Mouse (Mus musculus) erythroblast, adult 5-6 weeks (primary cell): ENCODE measurements around the gene Rhbdl1. TPM values are rescaled to one million over a fixed set of nuclear protein-coding genes. Genes with fewer than 3 reads are reported as not detected.
"Not testable (repeated sequence)": the region's sequence is repeated elsewhere in the genome, so short reads cannot be mapped to it uniquely, and the experiment has no call there.

Experiments used
- ATAC-seq: replicated peaks from 2 replicates; pipeline ENCODE4 v1.8.0; 2016; ENCODE audit warnings: moderate number of reproducible peaks, mild to moderate bottlenecking, moderate TSS enrichment, inconsistent platforms; ENCODE audit not compliant: poor library complexity, low FRiP score, severe bottlenecking
- total RNA-seq, 2 experiments: library from RNA; stranded (forward) in 1 of 2; stranded (reverse) in 1 of 2; fragments of 150-400 nt in 1 of 2; fragments of 200-764, 138-1000 nt in 1 of 2; gene quantifications; 2 replicates each; pipeline versions ENCODE4 v1.2.3 to v1.2.4; 2015 to 2017; ENCODE audit warnings: low replicate concordance in 2 of 2

Rhbdl1 gene
- total RNA-seq, 2 experiments from 2014 or later = not detected

DNA sequence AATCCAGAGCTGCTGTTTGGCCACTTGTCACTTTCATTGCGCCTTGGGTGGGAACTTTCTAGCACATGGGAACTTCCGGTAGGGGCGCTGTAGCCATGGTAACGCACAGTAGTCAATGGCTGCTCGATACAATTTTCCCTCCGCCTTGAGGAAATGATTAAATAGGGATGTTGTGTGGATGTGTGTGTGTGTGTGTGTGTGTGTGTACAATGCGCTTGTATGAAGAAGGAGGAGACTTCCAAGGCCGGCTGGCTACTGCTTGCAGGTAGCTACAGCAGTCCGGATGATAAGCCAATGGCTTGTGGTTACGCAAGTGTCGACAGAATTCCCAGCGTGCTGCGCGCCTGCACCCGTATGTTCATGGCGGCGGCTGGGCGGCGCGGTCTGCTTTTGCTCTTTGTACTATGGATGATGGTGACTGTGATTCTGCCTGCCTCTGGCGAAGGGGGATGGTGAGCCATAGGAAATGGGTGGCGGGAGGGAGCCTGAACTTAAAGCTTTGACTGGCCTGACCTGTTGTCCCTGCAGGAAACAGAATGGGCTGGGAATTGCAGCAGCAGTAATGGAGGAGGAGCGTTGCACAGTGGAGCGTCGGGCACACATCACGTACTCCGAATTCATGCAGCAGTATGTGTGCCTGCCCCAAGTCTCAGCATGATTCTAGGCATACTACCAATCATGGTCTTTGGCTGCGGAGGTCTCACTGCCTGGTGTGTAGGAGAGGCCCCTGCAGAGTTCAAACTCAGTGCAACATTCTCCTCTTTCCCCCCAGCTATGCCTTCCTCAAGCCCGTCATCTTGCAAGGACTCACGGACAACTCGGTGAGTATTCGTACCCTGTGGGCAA is 8.2 kb downstream of the Rhbdl1 start, which contains the start of gene Jmjd8:
Gene Jmjd8 (plus strand): TSS at position 156 of the 846 bp plus-strand sequence.
- peak; percentile 50 for ATAC-seq

GRCm38 (mm10) chr17:25828223-25828594 is 8.9 kb downstream of the Rhbdl1 start:
- ATAC-seq = no peak

DNA sequence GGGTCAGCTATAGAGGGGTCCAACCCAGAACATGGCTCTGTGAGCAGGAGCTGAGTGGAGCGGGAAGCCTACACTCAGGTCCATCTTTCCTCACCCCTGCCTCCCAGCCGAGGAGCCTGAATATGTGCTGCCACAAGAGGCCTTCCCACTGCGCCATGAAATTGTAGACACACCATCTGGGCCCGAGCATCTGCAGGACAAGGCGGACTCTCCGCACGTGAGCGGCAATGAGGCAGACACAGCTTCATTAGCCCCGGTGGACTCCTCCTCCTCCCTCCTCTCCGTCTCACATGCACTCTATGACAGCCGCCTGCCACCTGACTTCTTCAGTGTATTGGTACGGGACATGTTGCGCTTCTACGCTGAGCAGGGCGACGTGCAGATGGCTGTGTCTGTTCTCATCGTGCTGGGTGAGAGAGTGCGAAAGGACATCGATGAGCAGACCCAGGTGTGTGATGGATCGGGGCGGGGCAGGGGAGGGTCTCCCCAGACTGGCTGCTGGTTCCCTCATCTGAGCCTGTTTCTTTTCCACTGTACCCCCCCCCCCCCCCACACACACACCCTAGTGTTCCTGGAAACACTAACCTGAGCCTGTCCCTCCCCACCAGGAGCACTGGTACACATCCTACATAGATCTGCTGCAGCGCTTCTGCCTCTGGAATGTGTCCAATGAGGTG is 9.4 kb downstream of the Rhbdl1 start:
- no peak for ATAC-seq

DNA sequence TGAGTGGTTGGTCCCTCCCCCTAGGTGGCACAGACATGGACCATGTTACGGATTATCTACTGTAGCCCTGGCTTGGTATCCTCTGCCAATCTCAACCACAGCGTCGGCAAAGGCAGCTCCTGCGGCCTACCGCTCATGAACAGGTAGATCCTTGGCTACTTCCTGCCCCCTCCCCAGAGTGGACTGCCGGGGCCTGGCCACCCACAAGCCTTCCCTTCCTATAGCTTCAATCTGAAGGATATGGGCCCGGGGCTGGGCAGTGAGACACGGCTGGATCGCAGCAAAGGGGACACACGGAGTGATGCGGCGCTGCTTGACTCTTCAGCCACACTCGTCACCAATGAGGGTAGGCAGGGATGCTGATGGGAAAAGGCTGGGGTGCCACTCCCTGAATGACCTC is 10.1 kb downstream of the Rhbdl1 start:
- no peak for ATAC-seq

GRCm38 (mm10) chr17:25825984-25826570 is 11.0 kb downstream of the Rhbdl1 start:
- ATAC-seq = no peak

GRCm38 (mm10) chr17:25825311-25825710 is 11.8 kb downstream of the Rhbdl1 start:
- ATAC-seq = no peak

DNA sequence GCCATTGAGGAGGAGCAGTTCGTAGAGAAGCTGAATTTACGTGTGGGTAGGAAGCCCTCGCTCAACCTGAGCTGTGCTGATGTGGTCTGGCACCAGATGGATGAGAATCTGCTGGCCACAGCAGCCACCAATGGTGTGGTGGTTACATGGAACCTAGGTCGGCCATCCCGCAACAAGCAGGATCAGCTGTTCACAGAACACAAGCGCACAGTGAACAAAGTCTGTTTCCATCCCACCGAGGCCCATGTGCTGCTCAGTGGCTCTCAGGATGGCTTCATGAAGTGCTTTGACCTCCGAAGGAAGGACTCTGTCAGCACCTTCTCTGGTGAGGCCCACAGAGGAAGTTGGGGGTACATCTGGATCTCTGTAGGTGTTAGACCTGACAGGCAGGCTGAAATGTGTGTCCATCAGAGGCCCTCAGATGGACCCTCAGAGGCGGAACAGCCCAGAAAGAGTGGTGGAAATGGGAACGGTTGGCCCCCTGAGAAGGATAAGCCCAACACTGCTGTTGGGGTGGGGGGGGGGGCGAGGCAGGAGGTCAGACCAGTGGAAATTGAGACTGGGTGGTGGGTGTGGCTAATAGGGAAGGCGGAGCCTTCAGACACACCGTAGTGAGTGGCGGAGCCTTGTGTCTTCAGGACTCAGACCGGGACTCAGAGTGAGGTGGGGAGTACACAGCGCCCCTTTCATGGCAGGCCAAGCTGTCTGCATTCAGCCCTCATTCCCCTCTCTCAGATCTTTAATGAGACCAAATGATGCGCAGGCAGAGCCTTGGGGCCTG is 12.5 kb downstream of the Rhbdl1 start:
- no peak for ATAC-seq

DNA sequence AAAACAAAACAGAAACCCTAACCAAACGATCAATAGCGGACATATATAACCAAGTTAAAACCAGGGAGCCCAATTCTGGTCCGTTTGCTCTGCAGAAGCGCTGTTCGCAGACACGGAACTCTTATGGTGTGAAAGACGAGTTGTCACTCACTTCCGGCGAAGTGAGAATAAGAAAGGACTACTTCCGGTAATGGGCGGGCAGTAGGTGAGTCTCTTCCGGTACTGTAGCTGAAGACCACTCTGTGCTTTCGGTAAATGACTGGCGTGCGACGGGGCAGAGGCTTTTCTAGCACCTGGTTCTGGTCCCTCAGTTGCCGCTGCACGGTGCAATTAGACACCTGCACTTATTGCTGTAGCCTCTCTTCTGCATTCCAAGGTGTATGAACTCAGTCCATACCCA is 13.6 kb downstream of the Rhbdl1 start, which contains the start of gene Wdr24:
Gene Wdr24 (plus strand): TSS at position 176 of the 400 bp plus-strand sequence.
- peak; percentile 89 for ATAC-seq

- ATAC-seq = peak; percentile 58
Measured at GRCm38 (mm10) chr17:25818851-25819780, 18.0 kb downstream of the Rhbdl1 start.

DNA sequence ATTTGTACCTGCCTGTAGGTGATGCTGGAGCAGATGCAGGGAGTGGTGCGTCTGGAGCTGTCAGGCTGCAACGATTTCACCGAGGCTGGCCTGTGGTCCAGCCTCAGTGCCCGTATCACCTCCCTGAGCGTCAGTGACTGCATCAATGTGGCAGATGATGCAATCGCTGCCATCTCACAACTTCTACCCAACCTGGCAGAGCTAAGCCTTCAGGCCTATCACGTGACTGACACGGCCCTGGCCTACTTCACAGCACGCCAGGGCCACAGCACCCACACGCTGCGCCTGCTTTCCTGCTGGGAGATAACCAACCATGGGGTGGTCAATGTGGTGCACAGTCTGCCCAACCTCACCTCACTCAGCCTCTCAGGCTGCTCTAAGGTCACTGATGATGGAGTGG is 19.4 kb downstream of the Rhbdl1 start:
- no peak for ATAC-seq

DNA sequence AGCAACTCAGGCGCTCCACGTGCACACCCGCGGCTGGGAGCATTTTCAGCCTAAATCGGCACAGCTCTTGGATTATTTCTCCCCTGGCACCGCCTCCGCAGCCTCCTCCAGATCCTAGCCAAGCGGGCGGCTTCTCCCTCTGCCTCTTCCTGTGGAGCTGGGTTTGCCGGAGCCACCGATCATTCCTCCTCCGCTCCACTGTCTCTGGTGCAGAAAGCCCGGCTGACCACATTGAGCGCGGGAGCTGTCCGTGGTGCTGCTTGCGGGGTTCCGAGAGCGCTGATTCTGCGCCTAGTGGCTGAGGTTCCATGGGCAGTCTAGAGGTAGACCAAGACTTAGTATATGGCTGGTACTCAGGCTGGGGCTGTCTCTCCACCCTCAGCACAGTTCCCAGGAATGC is 23.6 kb downstream of the Rhbdl1 start:
- ATAC-seq = 0 out of 2 replicates have a peak, but pooled peaks have one; percentile 38

GRCm38 (mm10) chr17:25810890-25811289 is 26.2 kb downstream of the Rhbdl1 start:
- ATAC-seq = no peak

DNA sequence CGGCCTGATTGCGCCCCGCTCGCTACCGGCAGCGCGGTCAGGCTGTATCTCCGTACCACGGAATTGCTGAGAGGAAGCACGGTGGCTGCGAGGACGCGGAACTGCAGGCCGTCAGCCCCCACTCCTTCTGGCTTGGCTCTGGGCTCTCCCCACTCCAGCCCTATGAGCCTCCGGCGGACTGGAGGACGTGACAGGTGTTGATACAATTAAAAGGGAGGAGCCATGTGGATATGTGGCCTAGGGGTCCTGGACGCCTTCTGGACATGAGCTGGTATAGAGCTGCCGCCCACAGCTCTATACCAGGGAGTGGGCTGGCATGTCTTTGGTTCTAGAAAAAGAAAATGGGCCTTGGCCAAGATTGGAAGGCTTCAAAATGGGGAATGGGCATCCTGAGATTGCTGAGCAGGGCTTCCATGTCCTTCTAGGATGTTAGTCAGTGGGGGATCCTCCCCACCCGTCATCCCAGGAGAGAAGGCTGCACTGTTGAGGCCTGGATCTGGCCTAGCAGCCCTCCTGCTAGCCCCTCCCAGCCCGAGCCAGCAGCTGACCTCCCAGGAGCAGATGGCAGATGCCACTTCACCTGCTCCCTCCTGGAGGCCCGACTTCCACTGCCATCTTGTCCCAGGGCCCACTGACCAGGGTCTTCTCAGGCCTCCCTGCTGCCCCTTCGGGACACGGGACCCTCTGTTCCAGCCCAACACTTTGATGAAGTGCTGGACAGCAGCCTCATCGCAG is 27.3 kb downstream of the Rhbdl1 start:
- ATAC-seq = no peak

DNA sequence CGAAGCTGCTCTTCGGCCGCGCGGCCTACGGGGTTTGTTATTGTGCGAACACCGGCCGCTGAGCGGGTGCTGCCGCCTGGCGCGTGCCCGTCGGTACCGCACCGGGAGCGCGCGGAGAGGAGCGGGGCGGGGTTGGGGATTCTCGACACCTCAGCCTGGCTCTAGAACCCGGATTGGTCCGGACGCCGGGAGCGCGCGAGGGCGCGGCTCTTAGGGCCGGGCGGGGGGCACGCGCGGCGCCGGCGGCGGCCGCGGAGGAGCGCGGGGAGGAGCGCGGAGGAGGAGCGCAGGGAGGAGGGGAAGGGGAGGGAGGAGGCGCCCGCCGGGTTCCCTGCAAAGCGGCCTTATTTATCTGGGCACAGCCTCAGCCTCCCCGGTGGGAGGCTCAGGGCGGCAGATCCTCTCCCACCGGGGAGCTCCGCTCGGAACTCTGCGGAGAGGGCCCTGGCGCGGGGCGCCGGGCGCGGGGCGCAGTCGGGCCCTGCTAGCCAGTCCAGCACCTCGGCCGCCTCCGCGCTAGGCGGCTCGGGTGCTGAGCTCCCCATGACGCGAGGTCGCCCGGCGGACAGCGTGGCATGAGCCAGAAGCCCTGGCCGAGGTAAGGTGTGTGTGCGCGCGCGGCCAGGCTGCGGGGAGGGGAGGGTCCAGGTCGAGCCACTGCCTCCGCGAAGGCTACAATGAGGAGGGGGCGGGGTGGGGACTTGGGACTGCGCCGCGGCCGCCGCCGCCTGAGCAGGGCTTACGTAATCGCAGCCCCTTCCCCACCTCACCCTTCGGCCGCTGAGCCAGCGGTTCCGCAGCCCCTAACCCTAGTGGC is 28.1 kb downstream of the Rhbdl1 start, which contains the start of gene Fbxl16:
Gene Fbxl16 (plus strand): TSS at position 297 of the 817 bp plus-strand sequence.
- no peak for ATAC-seq

DNA sequence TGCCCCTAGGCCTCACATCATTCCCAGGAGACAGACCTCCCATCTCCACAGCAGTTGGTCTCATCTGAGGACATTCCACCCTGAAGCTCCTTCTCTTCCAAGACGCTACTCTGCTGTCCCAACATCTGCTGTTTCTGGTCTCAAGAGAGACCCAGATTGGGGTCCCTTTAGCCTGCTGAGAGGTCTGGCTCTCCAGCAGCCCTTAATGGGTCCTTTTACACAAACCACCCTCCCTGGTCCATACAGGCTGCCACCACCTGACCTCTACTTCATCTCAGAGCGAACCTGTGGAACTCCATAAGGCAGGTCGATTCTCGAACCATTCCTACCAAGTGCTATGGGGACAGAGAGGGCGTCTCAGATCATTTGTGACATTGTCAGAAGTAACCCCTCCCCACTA is 29.1 kb downstream of the Rhbdl1 start:
- no peak for ATAC-seq

- not testable (repeated sequence) for ATAC-seq
Measured at GRCm38 (mm10) chr17:25807452-25807851, 29.6 kb downstream of the Rhbdl1 start.

DNA sequence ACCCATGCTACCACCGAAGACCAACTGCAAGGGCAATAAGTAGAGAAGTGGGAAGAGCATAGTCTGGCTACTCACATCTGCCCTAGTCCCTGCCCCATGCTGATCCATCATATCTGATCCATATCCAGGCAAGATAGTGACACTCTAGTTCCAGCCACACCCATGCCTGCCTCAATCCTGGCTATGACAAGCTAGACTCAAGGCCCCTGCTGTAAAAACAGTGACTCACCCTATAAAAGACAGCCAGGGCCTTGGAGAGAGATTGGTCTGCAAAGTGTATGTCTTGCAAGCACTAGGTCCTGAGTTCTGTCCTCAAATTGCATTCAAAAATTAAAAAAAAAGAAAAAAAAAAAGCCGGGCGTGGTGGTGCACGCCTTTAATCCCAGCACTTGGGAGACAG is 30.6 kb downstream of the Rhbdl1 start:
- ATAC-seq = no peak
